Mouse (Mus musculus) lung, postnatal 0 days (tissue): ENCODE results near the gene Tubb2a.

Experiments
- CTCF ChIP-seq: IDR thresholded peaks from 2 replicates; pipeline ENCODE4 v1.5.1; 2016; ENCODE audit warnings: antibody characterized with exemption, mild to moderate bottlenecking
- EP300 ChIP-seq: IDR thresholded peaks from 2 replicates; pipeline ENCODE4 v1.6.1; 2016; ENCODE audit warnings: antibody characterized with exemption, mild to moderate bottlenecking, control low read depth

DNA sequence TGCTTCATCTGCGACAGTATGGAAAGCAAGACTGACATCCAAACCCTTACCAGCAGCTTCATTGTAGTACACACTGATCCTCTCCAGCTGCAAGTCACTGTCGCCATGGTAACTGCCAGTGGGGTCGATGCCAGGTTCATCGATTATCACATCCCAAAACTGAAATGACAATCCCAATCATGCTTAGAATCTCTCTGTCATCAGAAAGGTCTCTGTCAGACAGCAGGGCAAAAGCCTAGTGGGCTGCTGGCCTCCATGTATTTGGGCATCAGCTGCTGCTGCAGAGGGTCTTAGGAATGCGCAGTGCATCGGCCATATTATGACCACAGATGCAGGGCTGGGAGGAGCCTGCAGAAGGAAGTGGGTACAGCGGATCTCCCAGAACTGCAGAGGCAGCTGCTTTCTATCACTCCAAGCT is 11.1 kb upstream of the Tubb2a start:
- TF ChIP-seq CTCF, result no peak
- TF ChIP-seq EP300, result no peak
